Mouse (Mus musculus): ENCODE results near the gene Gm3625. TPM values are rescaled to one million over a fixed set of nuclear protein-coding genes. Genes with fewer than 3 reads are reported as not detected.
"Not testable (repeated sequence)": the region's sequence is repeated elsewhere in the genome, so short reads cannot be mapped to it uniquely, and the experiment has no call there.

The Gm3625 gene
- polyA plus RNA-seq, 2 experiments from 2014 or later = not detected

- no peak for ATAC-seq
Observed at GRCm38 (mm10) chr12:4555451-4555850, 37.3 kb downstream of the Gm3625 start.

DNA sequence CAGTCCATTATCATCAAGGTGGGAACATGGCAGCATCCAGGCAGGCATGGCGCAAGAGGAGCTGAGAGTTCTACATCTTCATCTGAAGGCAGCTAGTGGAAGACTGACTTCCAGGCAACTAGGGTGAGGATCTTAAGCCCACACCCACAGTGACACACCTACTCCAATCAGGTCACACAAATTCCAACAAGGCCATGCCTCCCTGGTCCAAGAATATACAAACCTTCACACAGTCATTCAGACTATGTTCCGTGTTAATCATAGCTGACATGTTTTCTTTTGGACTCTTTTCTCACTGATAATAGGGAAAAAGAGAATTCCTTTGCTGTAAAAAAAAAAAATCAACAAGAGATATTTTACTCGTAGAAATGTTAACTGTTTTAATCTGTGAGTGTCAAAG, 39.0 kb downstream of the Gm3625 start:
- not testable (repeated sequence) for ATAC-seq

GRCm38 (mm10) chr12:4548053-4549013, 44.4 kb downstream of the Gm3625 start:
- peak; percentile 93 for ATAC-seq

DNA sequence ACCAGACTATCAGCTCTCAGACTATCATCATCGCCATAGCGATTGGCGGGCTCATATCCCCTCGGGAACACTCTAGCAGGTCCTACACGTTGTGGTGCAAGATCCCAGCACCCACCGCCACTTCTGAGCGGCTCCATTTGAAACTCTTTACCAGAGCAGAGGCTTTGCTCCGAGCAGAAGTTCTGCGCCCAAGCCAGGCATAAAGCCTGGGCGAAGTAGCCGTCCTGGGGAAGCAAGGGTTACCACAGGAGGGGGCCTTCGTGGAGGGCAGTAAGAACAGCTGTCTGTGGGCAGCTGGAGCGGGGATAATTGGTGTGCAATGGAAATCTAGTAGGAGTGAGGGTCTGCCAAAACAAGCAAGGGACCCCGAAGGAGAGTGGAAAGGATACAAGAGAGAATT, 45.2 kb downstream of the Gm3625 start:
- ATAC-seq = no peak

DNA sequence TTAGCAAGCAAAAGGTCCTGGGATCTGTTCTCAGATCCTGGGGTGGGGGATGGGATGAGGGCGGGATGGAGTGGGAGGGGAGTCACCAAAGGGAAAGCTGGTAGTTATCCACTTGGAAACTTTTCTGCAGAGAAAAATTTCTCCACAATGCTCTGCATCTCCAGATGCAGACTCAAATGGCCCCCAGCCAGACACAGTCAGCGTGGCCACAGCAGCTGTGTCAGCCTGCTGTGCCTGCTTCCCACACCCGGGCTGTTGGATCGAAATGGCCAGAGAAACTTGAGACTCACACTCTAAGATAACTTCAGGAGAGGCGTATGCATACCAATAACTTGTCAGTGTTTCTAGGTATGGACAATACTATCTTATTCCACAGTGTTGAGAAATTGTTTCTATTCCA, 46.2 kb downstream of the Gm3625 start:
- no peak for ATAC-seq

DNA sequence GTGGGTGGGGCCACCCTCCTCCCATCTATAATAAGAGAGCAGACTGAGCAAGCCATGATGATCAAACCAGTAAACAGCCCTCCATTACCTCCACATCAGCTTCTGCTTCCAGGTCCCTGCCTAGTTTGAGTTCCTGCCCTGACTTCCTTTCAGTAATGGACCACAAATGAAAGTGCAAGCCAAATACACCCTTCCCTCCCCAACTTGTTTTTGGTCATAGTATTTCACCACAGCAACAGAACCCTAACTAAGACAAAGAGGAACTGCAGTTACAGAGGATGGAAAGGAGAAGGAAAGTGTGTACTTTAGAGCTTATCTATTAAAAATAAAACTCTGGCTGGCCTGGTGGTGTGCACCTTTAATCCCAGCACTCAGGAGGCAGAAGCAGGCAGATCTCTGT, 47.3 kb downstream of the Gm3625 start:
- no peak for ATAC-seq

DNA sequence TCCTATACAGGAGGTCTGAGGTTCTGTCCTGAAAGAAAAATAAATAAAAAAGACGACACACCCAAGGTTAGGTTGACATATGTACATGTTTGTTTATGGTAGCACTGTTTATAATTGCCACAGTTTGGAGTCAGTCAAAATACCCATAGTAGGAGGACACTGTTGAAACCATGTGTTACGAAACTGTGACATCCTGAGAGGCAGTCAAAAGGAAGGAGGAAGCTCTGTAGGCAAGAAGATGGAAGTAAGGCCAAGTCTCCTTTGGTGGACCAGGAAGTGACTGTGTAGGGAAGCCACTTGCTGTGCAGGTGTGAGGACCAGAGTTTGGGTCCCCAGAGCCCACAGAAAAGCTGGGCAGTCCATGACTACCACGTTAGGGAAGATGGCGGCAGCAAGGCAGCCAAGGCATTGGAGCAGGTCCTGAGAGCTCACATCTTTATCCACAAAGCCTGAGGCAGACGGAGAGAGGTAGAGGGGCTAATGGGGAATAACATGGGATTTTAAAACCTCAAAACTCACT, 48.3 kb downstream of the Gm3625 start:
- ATAC-seq = no peak

Other genes starting within 250 kb of the Gm3625 start
- gene Ncoa1, start 115.7 kb downstream of the Gm3625 start, polyA plus RNA-seq (2017; shearing (Covaris generic)) = 10 to 100 TPM; 12.5 to 14.6 TPM
- gene Itsn2, start 289 bp downstream of the Gm3625 start, polyA plus RNA-seq (2017; shearing (Covaris generic)) = 10 to 100 TPM; 57.4 to 59.2 TPM
- under 1 TPM; 0.47 to 0.80 TPM for gene Fam228a, start 145.5 kb upstream of the Gm3625 start, polyA plus RNA-seq (2017; shearing (Covaris generic))
- 1 to 10 TPM in 1 of 2 experiments, under 1 TPM in 1; 0.62 to 2.0 TPM for gene Pfn4, start 176.1 kb upstream of the Gm3625 start, polyA plus RNA-seq (2017; shearing (Covaris generic))
- gene Fam228b, start 176.3 kb upstream of the Gm3625 start, polyA plus RNA-seq (2017; shearing (Covaris generic)) = 1 to 10 TPM in 1 of 2 experiments, not detected in 1; 1.3 TPM
- gene Sf3b6, start 224.6 kb upstream of the Gm3625 start, polyA plus RNA-seq (2017; shearing (Covaris generic)) = 100 to 1,000 TPM; 182 to 365 TPM
- not detected for gene Fkbp1b, start 248.7 kb upstream of the Gm3625 start, polyA plus RNA-seq (2017; shearing (Covaris generic))

Data from CD4-positive, CD25-positive, alpha-beta regulatory T cell, adult 4 months (primary cell).